Mouse (Mus musculus): ENCODE results near the gene Osbpl10.

DNA sequence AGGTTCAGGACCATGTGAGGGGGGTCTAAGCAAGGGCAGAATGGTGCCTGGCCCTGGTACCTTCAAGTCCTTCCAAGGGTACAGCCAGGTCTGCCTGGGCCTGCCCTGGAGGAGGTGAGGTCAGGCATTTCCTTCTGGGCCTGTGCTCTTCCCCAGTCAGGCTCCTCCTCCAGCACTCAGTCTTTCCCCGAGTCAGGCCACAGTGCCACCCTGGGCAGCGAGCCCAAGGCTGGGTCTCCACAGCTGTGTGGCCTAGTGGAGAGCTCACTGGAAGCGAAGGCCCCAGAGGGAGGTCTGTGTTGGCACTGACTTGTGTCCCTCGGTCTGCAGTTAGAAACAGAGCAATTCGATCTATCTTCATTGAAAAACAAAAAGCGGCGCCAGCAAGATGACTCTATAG lies 242.1 kb downstream of the Osbpl10 start:
- TF ChIP-seq CTCF (IDR thresholded peaks at IDR 0.05; ENCODE audit: low read depth) (no peak), EP300 (IDR thresholded peaks at IDR 0.05; ENCODE audit: low read depth) (no peak)

Measured in liver, postnatal 0 days (tissue).